Mouse (Mus musculus): ENCODE results near the gene Samhd1.

Gene Samhd1

DNA sequence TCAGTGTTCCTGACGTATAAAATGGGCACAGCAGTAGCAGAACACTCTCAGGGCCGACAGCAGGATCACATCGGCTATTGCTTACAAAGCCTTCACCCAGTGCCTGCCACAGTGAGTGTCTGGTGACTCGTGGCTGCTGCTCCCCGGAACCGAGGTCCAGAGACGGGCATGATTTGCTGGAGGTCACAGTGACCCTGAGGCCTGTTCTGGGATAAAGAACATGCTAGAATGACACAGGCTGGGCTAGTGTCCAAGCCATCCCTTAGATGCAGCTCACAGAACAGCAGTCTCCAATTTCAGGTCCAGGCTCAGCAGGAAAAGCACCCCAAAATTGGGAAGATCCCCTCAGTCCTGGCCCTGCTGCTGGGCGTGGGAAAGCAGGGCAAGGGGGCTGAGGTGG lies 80.8 kb downstream of the Samhd1 start:
- no peak for DNase-seq (ENCODE audit: low spot score in 2 of 2)

DNA sequence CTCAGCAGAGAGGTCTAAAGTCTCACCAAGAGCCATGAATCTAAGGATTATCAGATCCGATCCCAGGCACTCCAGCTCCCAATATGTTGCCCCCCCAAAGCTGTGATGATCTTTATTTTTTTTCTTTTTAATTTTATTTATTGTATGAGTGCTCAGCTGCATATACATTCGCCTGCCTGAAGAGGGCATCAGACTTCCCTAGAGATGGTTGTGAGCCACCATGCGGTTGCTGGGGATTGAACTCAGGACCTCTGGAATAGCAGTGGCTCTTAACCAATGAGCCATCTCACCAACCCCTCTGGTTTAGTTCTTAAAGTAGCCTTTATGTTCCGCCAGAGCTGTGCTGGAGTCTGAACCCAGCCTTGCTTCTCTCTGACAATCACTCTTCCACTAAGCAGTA lies 81.3 kb downstream of the Samhd1 start:
- DNase-seq (ENCODE audit: low spot score in 2 of 2), result no peak

DNA sequence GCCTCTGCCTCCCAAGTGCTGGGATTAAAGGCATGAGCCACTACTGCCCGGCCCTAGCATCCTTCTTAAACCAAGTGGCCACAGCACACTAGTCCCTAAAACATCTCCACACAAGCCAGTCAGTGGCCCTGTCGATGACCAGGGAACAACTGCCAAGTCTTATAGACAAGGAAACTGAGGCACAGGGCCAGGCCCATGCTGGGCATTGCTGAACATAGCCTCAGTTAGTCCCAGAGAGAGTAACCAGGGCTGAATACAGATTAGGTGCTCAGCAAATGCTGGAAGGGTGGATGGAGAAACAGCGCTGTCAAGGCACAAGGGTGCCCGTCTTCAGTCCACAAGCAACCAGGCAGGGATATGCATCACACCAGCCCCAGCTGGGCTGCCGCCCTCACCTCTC lies 81.9 kb downstream of the Samhd1 start:
- no peak for DNase-seq (ENCODE audit: low spot score in 2 of 2)

DNA sequence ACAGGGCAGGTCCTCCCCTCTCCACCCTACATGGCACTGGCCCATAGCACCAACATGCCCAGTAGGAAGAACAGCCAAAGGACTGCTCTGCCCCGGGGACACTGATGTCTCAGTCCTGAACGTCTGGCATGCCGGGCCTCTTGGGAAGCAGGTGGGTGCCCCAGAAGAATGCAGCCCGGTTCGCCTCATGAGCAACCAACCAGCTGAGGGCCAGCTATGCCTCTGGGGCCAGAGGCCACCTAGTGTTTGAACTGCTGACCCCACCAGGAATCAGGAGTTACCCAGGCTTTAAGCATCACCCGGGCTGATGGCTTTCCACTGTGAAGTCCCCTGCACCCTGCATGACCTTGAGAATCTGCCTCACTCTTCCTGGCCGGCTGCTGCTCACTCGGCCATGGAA lies 82.6 kb downstream of the Samhd1 start:
- DNase-seq (ENCODE audit: low spot score in 2 of 2), result no peak

DNA sequence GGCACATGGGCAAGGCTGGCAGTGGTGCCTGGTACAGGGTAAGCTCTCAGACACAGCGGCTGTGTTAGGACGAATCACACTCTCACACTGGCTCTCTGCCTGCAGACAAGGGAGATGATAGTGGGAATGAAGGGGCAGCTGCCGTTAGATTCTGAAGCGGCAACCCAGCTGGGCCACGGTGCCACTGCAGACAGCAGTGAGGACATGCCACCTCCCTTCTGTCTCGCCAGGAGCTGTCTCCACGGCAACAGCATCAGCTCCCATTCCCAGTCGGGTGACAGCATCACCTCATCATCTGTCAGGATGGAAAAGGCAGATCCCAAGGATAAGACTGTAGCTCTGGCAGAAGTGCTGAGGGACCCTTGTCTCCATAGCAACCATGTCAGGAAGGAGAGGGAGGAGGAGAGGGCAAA lies 85.2 kb downstream of the Samhd1 start:
- no peak for DNase-seq (ENCODE audit: low spot score in 2 of 2)

DNA sequence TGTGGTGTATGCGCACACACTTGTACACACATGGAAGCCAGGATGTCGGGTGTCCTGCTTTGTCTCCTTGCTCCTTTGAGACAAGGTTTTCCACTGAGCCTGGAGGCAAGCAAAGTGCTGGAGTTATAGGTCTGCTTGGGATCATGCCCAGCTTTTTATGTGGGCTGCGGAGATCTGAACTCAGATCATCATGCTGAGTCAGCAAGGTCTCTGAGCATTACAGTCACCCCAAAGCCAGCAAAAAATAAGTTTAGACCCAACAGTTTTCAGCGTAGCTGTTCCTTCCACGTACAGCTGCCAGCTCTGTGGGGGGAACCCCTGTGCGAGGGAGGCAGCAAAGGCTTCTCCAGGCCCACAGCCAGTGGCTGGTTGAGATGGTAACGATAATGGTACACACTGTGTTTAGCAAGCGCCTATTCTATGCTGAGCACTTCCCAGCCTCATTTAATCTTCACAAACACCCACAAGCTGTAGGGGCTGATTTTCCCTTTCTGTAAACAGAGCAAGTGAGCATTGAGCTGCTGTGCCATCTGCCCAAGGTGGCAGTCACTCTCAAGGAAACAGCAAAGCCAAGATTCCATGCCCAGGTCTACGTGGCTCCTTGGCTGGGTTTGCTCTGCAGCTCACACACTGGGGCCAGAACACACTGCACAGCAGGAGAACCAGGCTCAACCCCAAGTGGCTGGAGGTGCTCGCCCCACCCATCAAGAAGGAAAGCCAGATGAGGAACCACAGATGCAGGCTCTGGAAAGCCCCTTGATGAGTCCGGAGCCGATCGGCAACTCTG lies 86.5 kb downstream of the Samhd1 start:
- DNase-seq (ENCODE audit: low spot score in 2 of 2), result no peak

Data from spleen, postnatal 4 days (tissue).